Mouse (Mus musculus): ENCODE results near the gene Terf2.

DNA sequence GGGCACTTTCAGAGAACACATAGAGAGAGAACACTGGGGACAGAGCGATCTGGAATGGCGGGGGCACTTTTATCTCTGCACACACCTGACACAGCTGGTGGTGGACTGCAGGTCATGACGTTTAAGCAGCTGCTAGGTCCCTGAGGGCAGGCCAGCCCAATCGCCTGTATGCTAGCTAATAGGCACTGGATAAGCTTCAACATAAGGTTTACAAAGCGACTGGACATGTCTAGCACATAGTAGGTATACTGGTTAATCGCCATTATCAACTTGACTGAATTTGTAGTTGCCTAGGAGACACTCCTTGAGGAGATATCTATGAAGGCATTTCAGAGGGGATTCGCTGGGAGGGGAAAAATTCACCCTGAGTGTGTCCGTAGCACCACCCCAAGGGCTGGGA lies 28.0 kb upstream of the Terf2 start:
- TF ChIP-seq TAL1 (IDR thresholded peaks at IDR 0.05; ENCODE audit: low read length) (no peak), GATA1 (IDR thresholded peaks at IDR 0.05; ENCODE audit: low read length) (no peak)

Data from erythroblast, embryonic 14.5 days (primary cell).